8 mouse cellular contexts compared by ENCODE assay signal in the genomic region with DNA sequence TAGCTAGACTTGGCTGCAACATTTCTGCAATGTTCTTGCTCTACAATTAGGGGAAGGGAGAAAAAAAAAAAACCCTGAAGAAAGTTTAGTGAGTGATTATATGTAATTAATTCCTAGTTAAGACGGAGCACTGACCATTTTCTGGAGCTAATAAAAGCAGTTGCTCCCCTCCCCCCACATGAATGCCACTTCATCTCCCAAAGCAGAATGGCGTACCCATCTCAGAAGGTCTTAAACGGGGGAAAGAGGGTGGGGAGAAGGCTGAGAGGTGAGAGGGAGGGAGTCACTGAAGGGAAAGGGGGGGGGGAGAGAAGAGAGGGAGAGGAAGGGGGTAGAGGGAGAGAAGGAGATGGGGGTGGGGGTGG. TPM values are rescaled to one million over a fixed set of nuclear protein-coding genes. Genes with fewer than 3 reads are reported as not detected.
DNase-seq lines count a peak whose midpoint lies in the region; ATAC-seq and TF ChIP-seq lines count a peak whose summit lies in the region.

No protein-coding gene starts in this region.

- H3K27ac ChIP-seq in kidney, postnatal 0 days = peak overlapping the region; percentile 100
- H3K27ac ChIP-seq in embryonic facial prominence, embryonic 12.5 days = peak overlapping the region; percentile 100
- H3K27ac ChIP-seq in intestine, postnatal 0 days (ENCODE audit: low read depth, low read length) = peak overlapping the region; percentile 98
- H3K27ac ChIP-seq in neural tube, embryonic 14.5 days (ENCODE audit: low read depth, low read length) = peak overlapping the region; percentile 99

- H3K27me3 ChIP-seq in kidney, postnatal 0 days (ENCODE audit: insufficient read depth, low read length) = no peaks in the 10 kb centered on the region
- H3K27me3 ChIP-seq in embryonic facial prominence, embryonic 12.5 days = no peaks in the 10 kb centered on the region
- no peaks in the 10 kb centered on the region for H3K27me3 ChIP-seq in intestine, postnatal 0 days (replicated peaks; ENCODE audit: control insufficient read depth, insufficient read depth, low read length)
- H3K27me3 ChIP-seq in neural tube, embryonic 14.5 days (ENCODE audit: control insufficient read depth, insufficient read depth, low read length) = no peaks in the 10 kb centered on the region

- peaks cover 91% of the 10 kb centered on the region for H3K4me1 ChIP-seq in kidney, postnatal 0 days (replicated peaks; ENCODE audit: insufficient read depth, low read length)
- peaks cover 98% of the 10 kb centered on the region for H3K4me1 ChIP-seq in embryonic facial prominence, embryonic 12.5 days
- H3K4me1 ChIP-seq in intestine, postnatal 0 days (replicated peaks; ENCODE audit: control insufficient read depth, insufficient read depth, low read length) = peaks cover 44% of the 10 kb centered on the region
- H3K4me1 ChIP-seq in neural tube, embryonic 14.5 days (ENCODE audit: control insufficient read depth, insufficient read depth, low read length) = peaks cover 93% of the 10 kb centered on the region

- WGBS in kidney, postnatal 0 days = 11% methylated on average over 3 of the region's 3 CpGs
- 8% methylated on average over 3 of the region's 3 CpGs for WGBS in embryonic facial prominence, embryonic 12.5 days
- WGBS in intestine, postnatal 0 days = 11% methylated on average over 3 of the region's 3 CpGs
- WGBS in neural tube, embryonic 14.5 days = 0% methylated on average over 3 of the region's 3 CpGs

- ATAC-seq in kidney, postnatal 0 days (replicated peaks; ENCODE audit: low FRiP score, low read depth) = no peak
- no peak for ATAC-seq in embryonic facial prominence, embryonic 12.5 days (ENCODE audit: insufficient number of reproducible peaks, insufficient read depth, low FRiP score, low TSS enrichment)
- ATAC-seq in intestine, postnatal 0 days = no peak
- no peak for ATAC-seq in neural tube, embryonic 14.5 days (ENCODE audit: low read depth)

- no peak for TF ChIP-seq CTCF in kidney, postnatal 0 days (IDR thresholded peaks at IDR 0.05; ENCODE audit: low read depth)
- no peak for TF ChIP-seq CTCF in intestine, postnatal 0 days (IDR thresholded peaks at IDR 0.05; ENCODE audit: low read depth)

- no peak overlapping the region for H3K9ac ChIP-seq in kidney, postnatal 0 days (ENCODE audit: low read depth, low read length)
- H3K9ac ChIP-seq in embryonic facial prominence, embryonic 12.5 days = 0 out of 2 replicates have a peak overlapping the region, but pooled peaks have one; percentile 57
- no peak overlapping the region for H3K9ac ChIP-seq in intestine, postnatal 0 days (ENCODE audit: low read depth, low read length)
- peak overlapping the region; percentile 12; the same call in 1 of the 2 replicates for H3K9ac ChIP-seq in neural tube, embryonic 14.5 days (replicated peaks; ENCODE audit: low read depth, low read length)

- H3K9me3 ChIP-seq in kidney, postnatal 0 days (replicated peaks; ENCODE audit: low read length) = no peaks in the 10 kb centered on the region
- no peaks in the 10 kb centered on the region for H3K9me3 ChIP-seq in embryonic facial prominence, embryonic 12.5 days
- no peaks in the 10 kb centered on the region for H3K9me3 ChIP-seq in intestine, postnatal 0 days (ENCODE audit: control insufficient read depth)
- H3K9me3 ChIP-seq in neural tube, embryonic 14.5 days (ENCODE audit: control insufficient read depth, low read length) = no peaks in the 10 kb centered on the region

- peak; percentile 30 for DNase-seq in kidney, postnatal 0 days (ENCODE audit: low spot score)
- no peak for DNase-seq in kidney, adult 18-20 months
- DNase-seq in ovary, postnatal 36 days (ENCODE audit: low spot score) = no peak
- DNase-seq in frontal cortex, postnatal 14 days (ENCODE audit: low spot score in 2 of 2) = no peak
- no peak for DNase-seq in gastrocnemius, adult 18-20 months (ENCODE audit: low spot score)

- no peak overlapping the region for H3K4me3 ChIP-seq in kidney, postnatal 0 days (replicated peaks; ENCODE audit: low read depth, low read length)
- no peak overlapping the region for H3K4me3 ChIP-seq in embryonic facial prominence, embryonic 12.5 days
- H3K4me3 ChIP-seq in intestine, postnatal 0 days (ENCODE audit: low read depth, low read length) = no peak overlapping the region
- peak overlapping the region; percentile 4; the same call in 1 of the 2 replicates for H3K4me3 ChIP-seq in neural tube, embryonic 14.5 days (ENCODE audit: low read depth, low read length)

- H3K36me3 ChIP-seq in kidney, postnatal 0 days (ENCODE audit: insufficient read depth, low read length) = no peaks in the 10 kb centered on the region
- H3K36me3 ChIP-seq in embryonic facial prominence, embryonic 12.5 days = no peaks in the 10 kb centered on the region
- 0 out of 2 replicates have a peak, but pooled peaks cover 7% of the 10 kb centered on the region for H3K36me3 ChIP-seq in intestine, postnatal 0 days (ENCODE audit: control insufficient read depth, insufficient read depth)
- H3K36me3 ChIP-seq in neural tube, embryonic 14.5 days (ENCODE audit: control insufficient read depth, insufficient read depth, low read length) = no peaks in the 10 kb centered on the region

- peak overlapping the region; percentile 38 for H3K4me2 ChIP-seq in kidney, postnatal 0 days (ENCODE audit: low read length)
- peak overlapping the region; percentile 68 for H3K4me2 ChIP-seq in embryonic facial prominence, embryonic 12.5 days (replicated peaks)
- peak overlapping the region; percentile 64 for H3K4me2 ChIP-seq in intestine, postnatal 0 days (replicated peaks; ENCODE audit: low read depth)
- H3K4me2 ChIP-seq in neural tube, embryonic 14.5 days (ENCODE audit: low read depth, low read length) = peak overlapping the region; percentile 79

RNA-seq across cellular contexts. Expression of gene Zmynd8, which starts 17.6 kb away (rescaled TPM):
- 39.6 and 41.7 TPM in 2 replicates for polyA plus RNA-seq in kidney, postnatal 0 days (2015; fragmentation: Nextera tagmentation; extraction: Ambion mirVana)
- polyA plus RNA-seq in embryonic facial prominence, embryonic 12.5 days (2016; fragmentation: Nextera tagmentation; extraction: Ambion mirVana) = 58.9 and 64.2 TPM in 2 replicates
- 43.5 and 57.7 TPM in 2 replicates for polyA plus RNA-seq in intestine, postnatal 0 days (2015; fragmentation: Nextera tagmentation; extraction: Ambion mirVana)
- polyA plus RNA-seq in neural tube, embryonic 14.5 days (2014; fragmentation: Nextera tagmentation; extraction: Ambion mirVana) = 63.4 and 69.3 TPM in 2 replicates
- 10 to 100 TPM; 16.4 to 17.2 TPM for total RNA-seq in gastrocnemius, adult 18-20 months (2021)

Comparison
In these comparisons a context has a peak if more than half of its experiments do, and no peak if none do; other contexts are left out.
1. H3K9ac ChIP-seq: peak in embryonic facial prominence, embryonic 12.5 days (single experiment) and neural tube, embryonic 14.5 days (single experiment); none in kidney, postnatal 0 days (single experiment) and intestine, postnatal 0 days (single experiment).
2. Peak in every context shown above with its lines, with median percentiles within 50 percentile points of each other: H3K27ac ChIP-seq and H3K4me2 ChIP-seq.